In genomic region chr5:141038342-141038741, GRCm38 (mm10) we compare ENCODE assay signal across 17 mouse cellular contexts. TPM values are rescaled to one million over a fixed set of nuclear protein-coding genes. Genes with fewer than 3 reads are reported as not detected.
"Had no signal": no experiment of that assay in that cellular context is flagged by ENCODE, and none has a peak within 500 bp of the region (broad histone marks: within the 10 kb centered on the region; RNA-seq: fewer than 3 reads in every experiment).

No protein-coding gene starts in this region.

- H3K9me3 ChIP-seq: limb, embryonic 12.5 days; liver, embryonic 15.5 days; midbrain, embryonic 13.5 days; neural tube, embryonic 15.5 days had no signal

- DNase-seq: kidney, postnatal 25 days; lung, adult 2 months; lung, postnatal 10 days; right cerebral cortex, adult 18-20 months; right cerebral cortex, postnatal 25 days; thymus, postnatal 4 days had no signal

- H3K27ac ChIP-seq: limb, embryonic 12.5 days; liver, embryonic 15.5 days; macrophage; midbrain, embryonic 13.5 days; neural tube, embryonic 15.5 days; stomach, postnatal 0 days had no signal

- ATAC-seq: inflammation-experienced regulatory T-cells, adult 6 months; intestine, postnatal 0 days; midbrain, embryonic 13.5 days had no signal

- H3K9ac ChIP-seq: limb, embryonic 12.5 days; liver, embryonic 15.5 days; midbrain, embryonic 13.5 days; neural tube, embryonic 15.5 days had no signal

- H3K36me3 ChIP-seq: limb, embryonic 12.5 days; liver, embryonic 15.5 days; midbrain, embryonic 13.5 days; neural tube, embryonic 15.5 days had no signal

- H3K4me3 ChIP-seq: limb, embryonic 12.5 days; liver, embryonic 15.5 days; midbrain, embryonic 13.5 days; myocyte; neural tube, embryonic 15.5 days had no signal

- H3K4me2 ChIP-seq: limb, embryonic 12.5 days; liver, embryonic 11.5 days; liver, embryonic 15.5 days; midbrain, embryonic 13.5 days; neural tube, embryonic 15.5 days had no signal

- H3K27me3 ChIP-seq: liver, embryonic 15.5 days; midbrain, embryonic 13.5 days; neural tube, embryonic 15.5 days had no signal

- H3K4me1 ChIP-seq: limb, embryonic 12.5 days; liver, embryonic 15.5 days had no signal

RNA-seq across cellular contexts. Expression of gene Card11, which starts 38.0 kb away (rescaled TPM):
- total RNA-seq: midbrain, postnatal 0 days had no signal
